Mouse (Mus musculus): ENCODE measurements at regions not wholly inside any gene's neighbourhood (a gene's known extent, or its start where the extent isn't known, plus 50 kb on each side); places are given as distances from the start of the nearest gene placed in this dataset.

DNA sequence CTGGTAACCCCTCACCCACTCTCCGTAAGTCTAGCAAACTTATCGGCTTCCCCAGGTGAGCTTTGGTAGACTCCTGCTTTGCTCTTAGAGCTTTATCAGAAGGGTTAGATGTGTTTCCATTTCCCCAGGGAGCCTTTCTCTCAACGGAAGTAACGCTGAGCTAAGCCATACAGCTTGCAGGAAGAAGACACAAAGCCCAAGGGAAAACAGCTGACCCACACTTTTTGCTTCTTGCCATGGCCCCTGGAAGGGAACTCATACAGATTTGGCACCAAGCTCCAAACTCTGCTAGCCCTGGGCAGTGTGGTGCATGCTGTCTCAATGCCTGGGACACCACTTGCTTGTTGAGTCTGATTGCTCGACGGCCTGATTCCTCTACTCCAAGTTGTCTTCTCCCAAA lies 242.6 kb downstream of the Sipa1l2 start:
- no peak for DNase-seq (ENCODE audit: low spot score in 2 of 2)

DNA sequence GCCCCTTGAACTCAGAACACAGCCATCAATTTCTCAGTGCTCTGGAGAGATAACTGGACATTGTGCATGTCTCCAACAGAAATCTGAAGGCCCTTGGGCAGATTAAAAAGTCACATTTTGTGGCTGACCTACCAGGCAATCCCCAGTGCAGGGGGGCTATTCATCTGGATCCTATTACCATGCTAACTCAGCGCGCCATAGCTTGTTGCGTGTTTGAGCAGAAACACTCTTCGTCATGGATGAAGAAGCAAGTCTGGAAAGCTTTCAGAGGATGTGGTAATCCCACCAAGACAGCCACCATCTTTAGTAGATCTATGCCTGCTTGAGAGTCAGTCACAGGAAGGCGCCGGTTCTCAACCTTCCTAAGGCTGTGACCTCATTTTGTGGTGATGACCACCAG lies 243.9 kb downstream of the Sipa1l2 start:
- DNase-seq (ENCODE audit: low spot score in 2 of 2) = no peak

DNA sequence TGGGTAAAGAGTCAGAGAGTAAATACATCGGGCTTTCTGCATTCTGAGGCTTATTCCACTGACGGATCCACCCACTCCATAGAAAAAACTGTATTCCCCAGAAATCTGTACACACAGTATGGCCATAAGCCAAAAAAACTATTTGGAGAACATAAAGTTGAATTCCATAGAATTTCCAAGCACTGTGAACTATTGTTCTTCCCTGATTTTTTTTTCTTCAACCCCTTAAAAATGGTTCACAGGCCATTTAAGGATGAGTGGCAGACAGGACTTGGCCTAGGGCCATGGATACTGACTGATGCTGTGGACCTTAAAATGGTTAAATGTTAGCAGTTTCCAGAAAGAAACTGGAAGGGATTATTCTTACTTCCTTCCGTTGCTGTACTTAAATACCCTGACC lies 247.0 kb downstream of the Sipa1l2 start:
- no peak for DNase-seq (ENCODE audit: low spot score in 2 of 2)

DNA sequence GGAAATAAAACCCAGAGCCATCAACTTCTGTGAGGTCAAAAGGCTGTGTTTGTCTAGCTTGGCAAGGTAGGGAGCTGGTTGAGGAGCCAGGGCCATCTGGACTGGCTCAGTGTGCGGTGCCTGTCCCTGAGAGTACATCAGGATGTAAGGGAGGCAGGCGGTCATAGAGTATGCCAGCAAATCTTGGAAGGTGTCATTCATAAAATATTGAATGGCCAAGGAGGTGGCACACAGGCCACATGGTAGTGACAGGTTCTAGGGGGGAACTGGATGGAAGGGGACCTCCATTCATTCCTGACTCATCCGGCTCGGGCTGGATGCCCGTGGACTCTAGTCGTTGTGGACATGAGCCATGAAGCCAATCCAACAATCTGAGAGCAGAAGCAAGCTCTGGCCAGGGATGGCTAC lies 252.0 kb downstream of the Sipa1l2 start:
- peak in 1 of 2 experiments; percentile 55 for DNase-seq (ENCODE audit: low spot score in 2 of 2)

DNA sequence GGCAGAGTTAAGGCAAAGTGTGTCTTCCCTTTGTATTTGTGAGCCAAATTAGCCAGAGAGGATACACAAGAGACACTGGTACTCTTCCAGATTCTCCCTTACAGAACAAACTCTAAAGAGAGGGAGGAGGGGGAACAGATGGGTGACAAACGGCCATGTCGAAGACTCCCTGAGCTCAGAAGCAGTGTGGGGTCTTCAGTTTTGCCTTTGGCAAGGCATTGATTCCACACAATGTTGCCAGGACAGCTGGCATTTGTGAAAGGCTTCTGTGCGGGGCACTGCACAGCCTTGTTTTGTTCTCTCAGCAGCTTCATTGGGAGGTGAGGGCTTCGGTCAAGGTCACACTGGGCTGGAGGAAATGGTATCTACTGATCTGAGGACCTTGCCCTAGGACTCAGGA lies 253.9 kb downstream of the Sipa1l2 start:
- no peak for DNase-seq (ENCODE audit: low spot score in 2 of 2)

DNA sequence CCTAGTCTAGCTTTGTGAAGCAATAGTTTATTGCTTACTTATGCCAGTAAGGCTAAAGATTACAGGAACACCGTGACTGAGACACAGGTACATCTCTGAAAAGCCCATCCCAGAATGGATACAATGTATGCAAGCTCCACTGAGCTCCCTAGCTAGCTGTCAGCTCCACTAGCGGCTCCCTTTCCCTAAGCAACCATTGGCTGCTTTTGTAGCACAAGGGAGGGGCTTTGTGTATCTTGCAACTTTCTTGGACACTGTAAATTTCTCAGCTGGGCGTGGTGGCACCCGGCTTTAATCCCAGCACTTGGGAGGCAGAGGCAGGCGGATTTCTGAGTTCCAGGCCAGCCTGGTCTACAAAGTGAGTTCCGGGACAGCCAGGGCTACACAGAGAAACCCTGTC lies 254.6 kb downstream of the Sipa1l2 start:
- DNase-seq (ENCODE audit: low spot score in 2 of 2) = no peak

DNA sequence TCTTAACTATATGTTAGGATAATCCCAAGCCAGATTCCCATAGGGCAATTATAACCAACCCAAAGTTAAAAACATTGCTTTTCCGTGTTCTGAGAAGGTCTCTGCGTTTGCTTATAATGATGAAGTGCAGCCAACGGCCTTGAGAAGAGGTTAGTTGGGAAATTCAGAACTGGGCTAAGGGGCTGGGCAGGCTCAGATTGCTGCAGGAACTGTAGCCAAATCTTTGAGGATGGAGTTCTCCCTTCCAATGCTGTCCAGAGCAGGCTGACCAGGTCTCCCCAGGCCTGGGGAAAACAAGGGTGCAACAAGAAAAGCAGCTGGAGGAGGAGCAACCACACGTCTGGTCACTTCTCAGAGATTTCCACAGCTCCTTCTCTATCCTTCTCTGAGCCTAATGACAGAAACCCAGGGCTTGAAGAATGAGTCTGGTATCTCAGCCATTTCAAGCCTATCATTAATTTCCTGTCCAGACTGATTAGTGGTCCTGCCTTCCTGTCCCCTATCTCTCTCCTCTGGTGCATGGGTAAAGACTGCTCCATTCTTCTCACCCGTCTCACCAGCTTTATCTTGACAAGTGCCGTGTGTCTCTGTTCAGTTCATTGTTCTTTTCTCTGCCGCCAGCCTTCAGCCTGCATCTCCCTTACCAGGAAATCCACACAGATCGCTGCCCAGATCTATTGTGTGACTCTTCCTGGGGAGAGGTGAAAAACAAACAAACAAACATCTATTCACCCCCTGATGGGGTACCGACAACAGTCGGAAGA lies 255.2 kb downstream of the Sipa1l2 start:
- DNase-seq (ENCODE audit: low spot score in 2 of 2) = no peak

DNA sequence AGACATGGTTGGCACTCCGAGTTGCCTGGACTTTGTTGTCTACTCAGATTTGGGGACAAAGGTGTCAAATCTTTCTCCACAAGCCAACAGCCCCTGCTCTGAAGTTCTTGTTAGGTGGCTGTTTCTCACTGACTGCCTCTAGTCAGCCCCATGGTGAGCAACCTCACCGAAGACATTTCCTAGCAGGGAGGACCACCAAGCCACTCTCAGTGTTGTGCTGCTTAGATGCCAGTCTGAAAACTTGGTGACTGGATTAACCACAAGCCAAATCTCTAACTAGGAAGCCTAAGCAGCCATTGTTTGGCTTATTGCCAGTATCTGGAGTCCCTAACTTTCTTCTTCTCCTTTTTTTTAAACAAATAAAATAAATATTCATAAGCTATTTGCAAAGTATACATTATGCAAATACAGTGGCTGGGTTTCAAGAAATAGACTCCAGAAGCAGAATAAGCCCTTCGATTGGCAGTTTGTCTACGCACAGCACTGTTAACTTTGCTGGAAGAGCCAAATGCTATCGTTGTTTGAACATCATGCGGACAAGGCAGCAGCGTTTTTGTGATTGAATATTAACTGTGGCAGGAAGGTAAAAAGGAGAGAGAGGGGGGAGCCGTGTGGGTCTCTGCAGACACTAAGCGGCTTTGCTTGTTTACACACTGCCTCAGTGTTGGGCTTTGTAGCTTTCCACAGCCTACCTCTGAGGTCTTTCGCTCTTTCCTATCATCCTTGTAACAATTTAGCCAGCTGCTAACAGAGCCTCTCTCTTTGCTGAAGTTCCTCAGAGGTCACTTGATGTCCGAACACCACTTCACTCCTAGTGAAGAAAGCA lies 257.4 kb downstream of the Disc1 start:
- DNase-seq (ENCODE audit: low spot score in 2 of 2) = no peak

Measured in layer of hippocampus, postnatal 14 days (tissue).